Mouse (Mus musculus): ENCODE measurements around the gene Lefty1. TPM values are rescaled to one million over a fixed set of nuclear protein-coding genes. Genes with fewer than 3 reads are reported as not detected.

Lefty1 gene
- polyA plus RNA-seq, 1 experiment = 7.1 TPM

DNA sequence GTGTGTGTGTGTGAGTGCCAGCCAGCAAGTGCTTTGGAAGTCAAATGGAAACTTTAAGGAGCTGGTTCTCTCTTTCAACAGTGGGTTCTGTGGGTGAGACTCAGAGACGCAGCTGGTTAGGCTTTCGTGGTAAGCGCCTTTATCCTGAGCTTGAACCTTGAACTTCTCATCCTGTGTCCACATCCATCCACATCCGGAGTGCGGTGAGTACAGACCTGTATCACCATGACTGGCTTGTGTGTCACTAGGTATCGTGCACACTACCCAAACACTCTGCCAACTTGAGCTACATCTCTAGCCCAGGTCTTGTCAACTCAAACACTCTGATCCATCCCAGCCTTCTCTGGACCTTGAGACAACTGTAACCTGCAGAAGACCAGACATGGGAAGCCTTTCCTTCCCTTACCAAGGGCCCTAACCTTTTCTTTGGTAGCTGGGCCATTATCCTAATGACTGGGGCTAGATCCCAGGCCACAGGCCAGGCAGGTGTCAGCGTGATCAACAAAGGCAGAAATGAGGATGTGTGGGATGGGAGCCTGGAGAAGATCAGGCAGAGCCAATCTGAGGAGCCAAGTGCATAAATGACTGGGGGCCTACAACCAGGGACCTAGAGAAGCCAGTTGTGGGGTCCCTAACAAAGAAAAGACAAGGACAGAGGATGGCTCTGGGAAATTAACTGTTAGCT, 6.1 kb downstream of the Lefty1 start:
- Histone ChIP-seq H3K27ac (ENCODE audit: insufficient read depth, low read depth, low read length) (0 out of 2 replicates have a peak overlapping the region, but pooled peaks have one; percentile 77), H3K4me3 (ENCODE audit: low read depth, low read length) (no peak overlapping the region), H3K36me3 (ENCODE audit: control insufficient read depth, insufficient read depth, low read length) (no peaks in the 10 kb centered on the region), H3K27me3 (ENCODE audit: control insufficient read depth, insufficient read depth, low read length) (no peaks in the 10 kb centered on the region), H3K4me1 (ENCODE audit: control insufficient read depth, insufficient read depth, insufficient read length, low read length) (peaks cover 16% of the 10 kb centered on the region)
- TF ChIP-seq POLR2A (IDR thresholded peaks at IDR 0.05; ENCODE audit: low read depth, low read length) (no peak), CTCF (IDR thresholded peaks at IDR 0.05; ENCODE audit: extremely low read depth, insufficient read length, insufficient replicate concordance, low read depth, low read length) (no peak)
- WGBS = 47% methylated on average over 7 of the region's 7 CpGs

DNA sequence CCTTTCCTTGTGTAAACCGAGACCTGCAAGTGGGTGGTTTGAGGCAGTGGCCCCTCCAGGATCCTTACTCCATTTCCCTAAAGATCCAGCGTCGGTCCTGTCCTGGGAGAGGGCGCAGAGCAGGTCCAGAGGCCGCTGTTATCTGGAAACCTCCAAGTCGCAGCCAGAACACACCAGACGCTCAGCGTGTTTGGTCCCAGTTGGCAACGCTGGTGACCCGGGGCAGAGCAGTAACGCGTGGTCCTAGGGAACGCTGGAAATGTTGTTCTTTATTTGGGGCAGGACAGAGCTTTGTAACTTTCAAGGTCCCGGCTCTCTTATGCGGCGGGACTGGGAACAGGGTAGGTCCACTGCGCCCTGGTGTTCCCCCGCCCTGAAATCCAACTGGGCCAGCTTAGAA, 6.9 kb downstream of the Lefty1 start:
- Histone ChIP-seq H3K27ac (ENCODE audit: insufficient read depth, low read depth, low read length) (peak overlapping the region; percentile 77), H3K36me3 (ENCODE audit: control insufficient read depth, insufficient read depth, low read length) (no peaks in the 10 kb centered on the region), H3K27me3 (ENCODE audit: control insufficient read depth, insufficient read depth, low read length) (no peaks in the 10 kb centered on the region), H3K4me3 (ENCODE audit: low read depth, low read length) (peak overlapping the region; percentile 80), H3K4me1 (ENCODE audit: control insufficient read depth, insufficient read depth, insufficient read length, low read length) (peaks cover 24% of the 10 kb centered on the region)
- WGBS = 3% methylated on average over 18 of the region's 18 CpGs
- TF ChIP-seq CTCF (IDR thresholded peaks at IDR 0.05; ENCODE audit: extremely low read depth, insufficient read length, insufficient replicate concordance, low read depth, low read length) (no peak), POLR2A (IDR thresholded peaks at IDR 0.05; ENCODE audit: low read depth, low read length) (no peak)

DNA sequence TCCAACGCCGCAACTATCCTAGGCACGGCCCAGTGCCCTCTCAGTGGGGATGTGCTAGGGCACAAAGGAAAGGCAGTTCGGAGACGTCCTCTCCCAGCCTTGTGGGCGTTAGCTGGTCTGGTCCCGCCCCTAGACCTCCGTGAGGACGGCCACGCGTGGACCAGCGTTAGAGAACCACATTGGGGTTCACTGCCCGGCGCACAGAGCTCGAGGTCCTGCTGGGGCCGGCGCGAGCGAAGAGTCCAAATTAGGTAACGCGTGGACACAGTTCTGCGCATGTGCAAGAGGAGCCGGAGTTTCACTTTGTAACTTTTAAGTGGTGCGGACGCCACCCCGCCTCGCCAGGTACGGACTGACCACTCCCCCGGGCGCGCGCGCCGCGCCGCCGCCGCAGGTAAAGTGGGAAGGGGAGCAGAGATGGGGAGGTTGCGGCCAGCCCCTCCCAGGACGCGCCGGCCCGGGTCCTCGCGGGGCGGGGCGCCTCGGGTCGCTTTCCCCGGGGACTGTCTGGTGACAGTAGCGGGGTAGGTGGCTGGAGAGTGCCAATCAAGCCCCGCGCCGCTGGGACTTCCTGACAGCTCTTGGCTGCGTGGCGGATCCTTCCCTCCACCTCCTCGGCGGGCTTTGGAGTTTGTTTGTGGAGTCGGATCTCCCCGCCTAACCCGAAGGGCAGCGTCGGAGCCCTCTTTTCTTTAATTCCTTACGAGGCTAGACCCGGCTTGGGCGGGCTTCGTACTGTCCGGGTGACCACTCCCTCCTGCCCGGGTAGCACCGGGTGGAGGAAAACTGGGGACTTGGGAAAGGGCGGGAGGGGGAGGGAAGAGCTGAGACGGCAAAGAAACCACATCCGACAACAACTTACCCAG, 7.6 kb downstream of the Lefty1 start, which contains the start of gene Tmem63a:
Gene Tmem63a (plus strand): TSS at position 179 of the 866 bp plus-strand sequence.
- TF ChIP-seq CTCF (IDR thresholded peaks at IDR 0.05; ENCODE audit: extremely low read depth, insufficient read length, insufficient replicate concordance, low read depth, low read length) = no peak
- TF ChIP-seq POLR2A (IDR thresholded peaks at IDR 0.05; ENCODE audit: low read depth, low read length) = peak; percentile 69
- Histone ChIP-seq H3K27ac (ENCODE audit: insufficient read depth, low read depth, low read length) (peak within 1 kb of the TSS; percentile 77), H3K4me1 (ENCODE audit: control insufficient read depth, insufficient read depth, insufficient read length, low read length) (peaks cover 26% of the 10 kb centered on the region), H3K4me3 (ENCODE audit: low read depth, low read length) (peak within 1 kb of the TSS; percentile 80), H3K36me3 (ENCODE audit: control insufficient read depth, insufficient read depth, low read length) (no peaks in the 10 kb centered on the region), H3K27me3 (ENCODE audit: control insufficient read depth, insufficient read depth, low read length) (no peaks in the 10 kb centered on the region)
- under 1% methylated on average over 73 of the region's 73 CpGs for WGBS

DNA sequence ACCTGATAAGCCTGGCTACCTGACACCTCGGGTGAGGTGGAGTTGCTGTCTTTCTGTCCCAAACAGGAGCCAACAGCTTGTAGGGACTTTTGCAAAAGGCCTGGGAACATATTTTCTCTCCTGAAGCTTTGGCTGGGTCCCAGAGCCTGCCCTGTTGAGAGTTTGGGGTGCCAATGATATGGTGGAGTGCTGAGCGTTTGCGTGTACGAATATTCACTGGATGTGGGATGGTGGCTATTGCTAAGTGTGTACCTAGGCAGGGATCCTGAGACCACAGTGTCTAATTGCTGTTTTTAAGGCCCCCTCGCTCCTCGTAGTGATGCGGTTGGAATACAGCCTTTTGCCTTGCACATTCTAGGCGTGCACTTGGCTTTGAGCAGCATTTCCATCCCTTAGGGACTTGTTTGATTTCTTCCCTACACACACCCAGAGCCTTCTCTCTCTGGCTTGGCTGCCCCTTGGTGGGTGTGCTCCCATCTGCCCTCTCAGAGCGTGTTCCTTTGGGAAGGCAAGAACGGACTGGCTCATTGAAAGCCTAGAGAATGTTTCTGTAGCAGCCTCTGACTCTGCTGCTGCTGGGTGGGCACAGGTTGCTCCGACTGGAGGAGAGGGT, 8.3 kb downstream of the Lefty1 start:
- WGBS = 42% methylated on average over 11 of the region's 11 CpGs
- peak overlapping the region; percentile 80 for H3K4me3 ChIP-seq (ENCODE audit: low read depth, low read length)
- peaks cover 29% of the 10 kb centered on the region for H3K4me1 ChIP-seq (ENCODE audit: control insufficient read depth, insufficient read depth, insufficient read length, low read length)

DNA sequence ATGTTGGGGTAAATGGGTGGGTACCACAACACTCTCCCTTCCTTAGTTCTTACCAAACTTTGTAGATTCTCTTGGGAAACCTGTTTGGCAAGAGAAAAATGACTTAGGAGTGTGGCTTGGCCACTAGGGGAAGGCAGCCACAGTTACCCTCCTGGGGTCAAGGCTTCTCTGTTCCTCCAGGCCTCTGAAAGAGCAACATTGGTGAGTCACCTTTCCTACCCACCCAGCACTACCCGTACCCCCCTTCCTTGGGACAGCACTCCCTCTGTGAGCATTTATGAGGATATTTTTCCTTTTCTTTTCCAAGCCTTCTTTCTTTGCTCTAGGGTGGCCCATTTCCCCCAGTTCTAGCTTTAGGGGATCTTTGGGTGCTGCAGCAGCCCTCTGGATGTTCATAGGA, 9.1 kb downstream of the Lefty1 start:
- TF ChIP-seq CTCF (IDR thresholded peaks at IDR 0.05; ENCODE audit: extremely low read depth, insufficient read length, insufficient replicate concordance, low read depth, low read length) (no peak), POLR2A (IDR thresholded peaks at IDR 0.05; ENCODE audit: low read depth, low read length) (no peak)

More for the DNA sequence above, 8.3 kb downstream of the Lefty1 start:
- no peaks in the 10 kb centered on the region for H3K36me3 ChIP-seq (ENCODE audit: control insufficient read depth, insufficient read depth, low read length)
- H3K27ac ChIP-seq (ENCODE audit: insufficient read depth, low read depth, low read length) = peak overlapping the region; percentile 77
- TF ChIP-seq POLR2A (IDR thresholded peaks at IDR 0.05; ENCODE audit: low read depth, low read length) = no peak
- TF ChIP-seq CTCF (IDR thresholded peaks at IDR 0.05; ENCODE audit: extremely low read depth, insufficient read length, insufficient replicate concordance, low read depth, low read length) = no peak
- H3K27me3 ChIP-seq (ENCODE audit: control insufficient read depth, insufficient read depth, low read length) = no peaks in the 10 kb centered on the region

DNA sequence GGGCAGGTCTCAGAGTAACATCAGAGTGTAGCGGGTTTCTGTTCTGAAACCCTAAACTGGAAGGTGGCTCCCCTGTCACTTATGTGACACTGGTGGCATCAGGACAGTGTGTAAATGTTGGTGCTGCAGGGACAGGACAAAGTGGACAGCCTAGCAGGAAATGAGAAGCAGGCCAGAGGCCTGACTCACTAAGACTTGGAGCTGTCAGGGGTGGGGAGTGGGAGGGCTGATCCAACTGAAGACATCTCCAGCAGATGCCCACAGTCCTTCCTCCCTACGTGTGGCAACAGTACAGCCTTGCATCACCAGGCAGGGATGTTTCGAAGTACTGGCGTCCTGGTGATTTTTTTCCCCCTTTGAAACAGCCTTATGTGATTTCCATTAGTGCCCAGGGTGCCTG, 9.7 kb downstream of the Lefty1 start:
- no peak for TF ChIP-seq POLR2A (IDR thresholded peaks at IDR 0.05; ENCODE audit: low read depth, low read length)
- no peak for TF ChIP-seq CTCF (IDR thresholded peaks at IDR 0.05; ENCODE audit: extremely low read depth, insufficient read length, insufficient replicate concordance, low read depth, low read length)
- peaks cover 29% of the 10 kb centered on the region for H3K4me1 ChIP-seq (ENCODE audit: control insufficient read depth, insufficient read depth, insufficient read length, low read length)
- H3K27ac ChIP-seq (ENCODE audit: insufficient read depth, low read depth, low read length) = peak overlapping the region; percentile 46; the same call in 1 of the 2 replicates
- H3K27me3 ChIP-seq (ENCODE audit: control insufficient read depth, insufficient read depth, low read length) = no peaks in the 10 kb centered on the region
- H3K36me3 ChIP-seq (ENCODE audit: control insufficient read depth, insufficient read depth, low read length) = peaks cover 5% of the 10 kb centered on the region; the same call in 1 of the 2 replicates
- no peak overlapping the region for H3K4me3 ChIP-seq (ENCODE audit: low read depth, low read length)
- 64% methylated on average over 4 of the region's 4 CpGs for WGBS

More for the DNA sequence above, 9.1 kb downstream of the Lefty1 start:
- Histone ChIP-seq H3K4me3 (ENCODE audit: low read depth, low read length) (no peak overlapping the region), H3K27ac (ENCODE audit: insufficient read depth, low read depth, low read length) (no peak overlapping the region), H3K36me3 (ENCODE audit: control insufficient read depth, insufficient read depth, low read length) (0 out of 2 replicates have a peak, but pooled peaks cover 1% of the 10 kb centered on the region), H3K4me1 (ENCODE audit: control insufficient read depth, insufficient read depth, insufficient read length, low read length) (peaks cover 29% of the 10 kb centered on the region), H3K27me3 (ENCODE audit: control insufficient read depth, insufficient read depth, low read length) (no peaks in the 10 kb centered on the region)
- WGBS = 35% methylated on average over 1 of the region's 1 CpGs

Measured in small intestine, adult 2 months (tissue).